Comparison of ENCODE assay signal across 8 mouse cellular contexts in genomic region chr1:180256138-180256674, GRCm38 (mm10). TPM values are rescaled to one million over a fixed set of nuclear protein-coding genes. Genes with fewer than 3 reads are reported as not detected.
DNase-seq lines count a peak whose midpoint lies in the region; ATAC-seq lines count a peak whose summit lies in the region.

No protein-coding gene starts in this region.

- H3K9ac ChIP-seq in hindbrain, embryonic 16.5 days (ENCODE audit: low read depth, low read length): peak overlapping the region; percentile 84

- DNase-seq in R1 (ENCODE audit: low read depth, low spot score): peak; percentile 90
- DNase-seq in cerebellum, postnatal 25 days: peak; percentile 99 to 100
- DNase-seq in frontal cortex, postnatal 36 days (ENCODE audit: low spot score in 2 of 2): peak; percentile 92 to 94
- peak; percentile 97 for DNase-seq in left cerebral cortex, adult 18-20 months (ENCODE audit: low spot score in 2 of 2)
- peak; percentile 96 for DNase-seq in right cerebral cortex, adult 18-20 months
- peak; percentile 94 for DNase-seq in urinary bladder, postnatal 10 days (ENCODE audit: low spot score)

- H3K4me1 ChIP-seq in hindbrain, embryonic 16.5 days (ENCODE audit: control insufficient read depth, insufficient read depth, low read depth, low read length): peaks cover 14% of the 10 kb centered on the region

- H3K27me3 ChIP-seq in hindbrain, embryonic 16.5 days (replicated peaks; ENCODE audit: control insufficient read depth, insufficient read depth, low read length): no peaks in the 10 kb centered on the region

- ATAC-seq in hindbrain, embryonic 16.5 days: peak; percentile 95

- H3K9me3 ChIP-seq in hindbrain, embryonic 16.5 days (ENCODE audit: control insufficient read depth, low read length): no peaks in the 10 kb centered on the region

- H3K27ac ChIP-seq in hindbrain, embryonic 16.5 days (ENCODE audit: low read depth, low read length): peak overlapping the region; percentile 81
- peak overlapping the region; percentile 79 for H3K27ac ChIP-seq in macrophage

- H3K79me2 ChIP-seq in macrophage (ENCODE audit: inconsistent target): peaks cover 57% of the 10 kb centered on the region

- H3K36me3 ChIP-seq in hindbrain, embryonic 16.5 days (ENCODE audit: control insufficient read depth, insufficient read depth, low read length): no peaks in the 10 kb centered on the region
- no peaks in the 10 kb centered on the region for H3K36me3 ChIP-seq in macrophage (ENCODE audit: inconsistent target)

- WGBS in hindbrain, embryonic 16.5 days: 0% methylated on average over 15 of the region's 39 CpGs
- WGBS in macrophage (ENCODE audit: missing documents): under 1% methylated on average over 39 of the region's 39 CpGs

- peak overlapping the region; percentile 86 for H3K4me2 ChIP-seq in hindbrain, embryonic 16.5 days (ENCODE audit: low read length)

- H3K4me3 ChIP-seq in hindbrain, embryonic 16.5 days (ENCODE audit: low read length): peak overlapping the region; percentile 71
- peak overlapping the region; percentile 67 for H3K4me3 ChIP-seq in macrophage (ENCODE audit: inconsistent target)

RNA-seq across cellular contexts. Expression of gene Psen2, which starts 7.0 kb away (rescaled TPM):
- polyA plus RNA-seq in hindbrain, embryonic 16.5 days (2015; fragmentation: Nextera tagmentation; extraction: Ambion mirVana): 17.7 and 22.2 TPM in 2 replicates
- 10 to 100 TPM; 18.4 to 19.7 TPM for total RNA-seq in left cerebral cortex, adult 18-20 months (2021)
- total RNA-seq in macrophage (2018; cell fraction: chromatin; rRNA removed): 100 to 1,000 TPM in 16 of 26 experiments, 10 to 100 TPM in 10; 32.5 to 233 (median 114) TPM
- 100 to 1,000 TPM in 17 of 26 experiments, 10 to 100 TPM in 9; 77.9 to 145 (median 110) TPM for total RNA-seq in macrophage (2018; cell fraction: cytosol; rRNA removed)
- 100 to 1,000 TPM in 24 of 26 experiments, 10 to 100 TPM in 2; 40.1 to 232 (median 163) TPM for total RNA-seq in macrophage (2018; cell fraction: nucleus; rRNA removed)
- 78.3 to 104 TPM (median 84.9 TPM) in 3 replicates for polyA plus RNA-seq in macrophage (2018)

RNA-seq across cellular contexts. Expression of gene Coq8a, which starts 56.8 kb away (rescaled TPM):
- 4.8 and 5.9 TPM in 2 replicates for polyA plus RNA-seq in hindbrain, embryonic 16.5 days (2015; fragmentation: Nextera tagmentation; extraction: Ambion mirVana)
- 10 to 100 TPM; 54.1 to 54.2 TPM for total RNA-seq in left cerebral cortex, adult 18-20 months (2021)
- 10 to 100 TPM in 14 of 26 experiments, 1 to 10 TPM in 12; 2.1 to 72.7 (median 12.4) TPM for total RNA-seq in macrophage (2018; cell fraction: chromatin; rRNA removed)
- 10 to 100 TPM in 5 of 26 experiments, 1 to 10 TPM in 21; 1.6 to 19.9 (median 4.8) TPM for total RNA-seq in macrophage (2018; cell fraction: cytosol; rRNA removed)
- total RNA-seq in macrophage (2018; cell fraction: nucleus; rRNA removed): 10 to 100 TPM in 10 of 26 experiments, 1 to 10 TPM in 16; 2.1 to 37.8 (median 7.8) TPM
- polyA plus RNA-seq in macrophage (2018): 1.3 to 6.0 TPM (median 2.8 TPM) in 3 replicates

Comparison
In these comparisons a context has a peak if more than half of its experiments do, and no peak if none do; other contexts are left out.
1. Peak in every context shown above with its lines: DNase-seq, ATAC-seq, H3K4me3 ChIP-seq and H3K27ac ChIP-seq.